Mouse (Mus musculus) ES-CJ7 (cell line): Measurements from ENCODE around the gene Acat1.

ENCODE experiments used
- DNase-seq: peaks from one replicate; pipeline ENCODE4 v3.0.0; 2011; ENCODE audit warnings: low read depth, low spot score

Acat1 gene

DNA sequence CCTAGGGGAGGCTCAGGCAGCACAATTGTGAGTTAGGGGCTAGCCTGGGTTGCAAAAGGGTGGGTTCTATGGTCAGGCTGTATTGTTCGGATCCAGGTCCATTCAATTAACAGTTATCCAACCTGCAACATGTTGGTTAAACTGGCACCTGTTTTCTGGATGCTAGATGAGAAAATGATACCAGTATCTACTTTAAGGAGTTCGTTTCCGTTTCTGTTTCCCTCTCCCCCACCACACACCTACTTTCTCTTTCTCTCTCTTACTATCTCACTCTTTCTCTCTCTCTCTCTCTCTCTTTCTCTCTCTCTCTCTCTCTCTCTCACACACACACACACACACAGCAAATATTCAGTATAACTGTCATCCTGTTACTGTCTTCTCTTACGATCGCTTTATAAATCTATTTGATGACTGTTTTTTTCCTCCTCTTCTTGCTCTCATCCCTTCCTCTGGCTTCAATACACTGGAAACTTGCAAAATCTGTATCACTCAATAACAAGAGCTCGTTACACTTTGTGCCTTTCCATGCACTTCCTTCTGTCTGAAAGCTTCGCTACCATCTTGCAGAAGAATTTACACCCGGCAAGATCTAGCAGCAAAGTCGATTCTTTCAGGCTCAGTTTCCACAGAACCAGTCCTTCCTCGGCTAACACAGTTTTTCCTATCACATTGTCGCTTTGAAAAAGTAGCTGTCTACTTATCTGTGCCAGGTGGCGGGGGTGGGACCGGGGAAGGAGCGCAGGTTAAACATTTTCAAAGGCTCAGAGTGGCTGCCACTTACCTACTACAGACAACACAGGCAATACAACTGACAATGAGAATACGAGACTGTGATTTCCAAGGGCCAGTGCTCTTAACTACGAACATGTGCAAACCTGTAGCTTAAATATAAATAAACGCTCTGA is 74.5 kb downstream of the Acat1 start:
- DNase-seq = no peak
